Mouse (Mus musculus) limb, embryonic 15.5 days (tissue): ENCODE results near the gene 1700029P11Rik. TPM values are rescaled to one million over a fixed set of nuclear protein-coding genes. Genes with fewer than 3 reads are reported as not detected.
A peak's percentile ranks its signal among the peaks of the same experiment; 100 is the strongest.
"Not testable (repeated sequence)": the region's sequence is repeated elsewhere in the genome, so short reads cannot be mapped to it uniquely, and the experiment has no call there.

Experiments
- ATAC-seq: fragments of 200-750 bp; cut with Nextera tagmentation; 2 replicates; pipeline ENCODE4 v1.8.0; 2017; ENCODE audit warnings: low read depth, moderate TSS enrichment; ENCODE audit not compliant: insufficient number of reproducible peaks, low FRiP score, low TSS enrichment
- H3K27ac ChIP-seq: fragments of 300-500 bp; sonication (generic); 2 replicates; pipeline ENCODE4 v1.5.1; 2015; ENCODE audit warnings: moderate library complexity, mild to moderate bottlenecking, inconsistent platforms
- H3K27me3 ChIP-seq: fragments of 300-500 bp; sonication (generic); 2 replicates; pipeline ENCODE4 v1.6.1; 2015; ENCODE audit warnings: inconsistent platforms
- H3K36me3 ChIP-seq: fragments of 300-500 bp; sonication (generic); 2 replicates; pipeline ENCODE4 v1.6.1; 2015; ENCODE audit warnings: inconsistent platforms
- H3K4me1 ChIP-seq: fragments of 300-500 bp; sonication (generic); 2 replicates; pipeline ENCODE4 v1.6.1; 2015; ENCODE audit warnings: inconsistent platforms
- H3K4me2 ChIP-seq: fragments of 300-500 bp; sonication (generic); 2 replicates; pipeline ENCODE4 v1.6.1; 2015; ENCODE audit warnings: mild to moderate bottlenecking, inconsistent platforms
- H3K4me3 ChIP-seq: fragments of 300-500 bp; sonication (generic); 2 replicates; pipeline ENCODE4 v1.5.1; 2015; ENCODE audit warnings: mild to moderate bottlenecking, inconsistent platforms
- H3K9ac ChIP-seq: fragments of 300-500 bp; sonication (generic); 2 replicates; pipeline ENCODE4 v1.6.1; 2015; ENCODE audit warnings: inconsistent platforms
- H3K9me3 ChIP-seq: fragments of 300-500 bp; sonication (generic); 2 replicates; pipeline ENCODE4 v1.6.1; 2016; ENCODE audit warnings: inconsistent platforms
- WGBS: fragments of 180-500 bp; shearing (Covaris S2); methylation state at CpG from one replicate; pipeline ENCODE4 v1.1.7; 2015; 5-methylcytosine and 5-hydroxymethylcytosine counted together
- polyA plus RNA-seq: library from polyadenylated mRNA; unstranded; fragments of >200 nt; fragmentation: Nextera tagmentation; extraction: Ambion mirVana; gene quantifications from 2 replicates; pipeline ENCODE4 v1.2.1, GENCODE M21; 2015

1700029P11Rik gene
- polyA plus RNA-seq, 1 experiment from 2014 or later: not detected

- ATAC-seq: peak; percentile 95
- under 1% methylated on average over 75 of the region's 77 CpGs for WGBS
- H3K27me3 ChIP-seq: no peaks in the 10 kb centered on the region
- H3K4me3 ChIP-seq: peak within 1 kb of the TSS; percentile 73
- H3K9ac ChIP-seq: peak within 1 kb of the TSS; percentile 72
- H3K4me2 ChIP-seq: peak within 1 kb of the TSS; percentile 99
- peaks cover 9% of the 10 kb centered on the region for H3K4me1 ChIP-seq
- H3K9me3 ChIP-seq: no peaks in the 10 kb centered on the region
- peaks cover 2% of the 10 kb centered on the region; the same call in 1 of the 2 replicates for H3K36me3 ChIP-seq
- peak within 1 kb of the TSS; percentile 89 for H3K27ac ChIP-seq
Measured at GRCm38 (mm10) chr15:81960171-81961077, 19.9 kb upstream of the 1700029P11Rik start, which contains the start of gene Pmm1. Gene Pmm1 (minus strand): TSS chr15:81960930.

DNA sequence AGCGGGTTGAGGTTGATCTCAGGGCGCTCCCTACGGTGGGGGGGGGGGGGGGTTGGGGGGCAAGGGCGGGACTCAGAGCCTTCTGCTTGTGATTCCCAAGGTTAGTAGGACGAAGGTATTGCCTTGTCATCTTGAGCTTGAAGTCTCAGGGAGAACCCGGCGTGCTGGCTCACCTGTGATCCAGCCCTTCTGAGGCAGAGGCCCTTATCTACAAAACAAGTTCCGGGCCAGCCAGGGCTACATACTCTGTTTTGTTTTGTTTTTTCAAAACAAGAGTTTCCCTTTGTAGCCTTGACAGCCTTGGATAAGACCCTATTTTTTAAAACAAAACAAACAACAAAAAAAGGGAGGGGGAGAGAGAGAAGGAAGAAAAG lies 19.3 kb upstream of the 1700029P11Rik start:
- no peak for ATAC-seq
- H3K4me2 ChIP-seq: peak overlapping the region; percentile 99
- H3K9me3 ChIP-seq: no peaks in the 10 kb centered on the region
- H3K4me1 ChIP-seq: peaks cover 9% of the 10 kb centered on the region
- peak overlapping the region; percentile 73 for H3K4me3 ChIP-seq
- H3K9ac ChIP-seq: no peak overlapping the region
- no peak overlapping the region; the same call in 1 of the 2 replicates for H3K27ac ChIP-seq
- no peaks in the 10 kb centered on the region for H3K27me3 ChIP-seq
- WGBS: 2% methylated on average over 7 of the region's 8 CpGs
- H3K36me3 ChIP-seq: no peaks in the 10 kb centered on the region; the same call in 1 of the 2 replicates

DNA sequence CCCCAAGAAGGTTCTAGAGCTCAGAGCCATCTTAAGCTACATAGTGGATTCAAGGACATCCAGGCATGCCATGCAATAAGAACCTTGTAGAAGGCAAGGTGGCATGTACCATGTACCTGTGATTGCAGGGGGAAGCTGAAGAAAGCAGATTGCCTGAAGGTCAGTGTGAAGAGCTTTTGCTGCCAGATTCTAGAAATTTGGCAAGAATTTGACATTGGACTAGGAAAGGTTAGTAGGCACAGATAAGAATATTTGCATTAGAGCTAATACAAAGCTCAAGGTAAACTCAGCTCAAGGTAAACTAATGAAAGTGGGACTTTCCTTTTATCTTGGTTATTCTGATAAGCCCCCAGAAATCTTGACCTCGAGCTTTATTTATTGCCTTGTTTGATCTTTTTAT lies 16.1 kb upstream of the 1700029P11Rik start:
- H3K27me3 ChIP-seq: no peaks in the 10 kb centered on the region
- H3K4me3 ChIP-seq: no peak overlapping the region
- no peak overlapping the region for H3K4me2 ChIP-seq
- no peaks in the 10 kb centered on the region for H3K36me3 ChIP-seq
- peaks cover 9% of the 10 kb centered on the region for H3K4me1 ChIP-seq
- no peak for ATAC-seq
- no peaks in the 10 kb centered on the region for H3K9me3 ChIP-seq
- no peak overlapping the region for H3K27ac ChIP-seq
- 29% methylated on average over 1 of the region's 1 CpGs for WGBS
- H3K9ac ChIP-seq: no peak overlapping the region

DNA sequence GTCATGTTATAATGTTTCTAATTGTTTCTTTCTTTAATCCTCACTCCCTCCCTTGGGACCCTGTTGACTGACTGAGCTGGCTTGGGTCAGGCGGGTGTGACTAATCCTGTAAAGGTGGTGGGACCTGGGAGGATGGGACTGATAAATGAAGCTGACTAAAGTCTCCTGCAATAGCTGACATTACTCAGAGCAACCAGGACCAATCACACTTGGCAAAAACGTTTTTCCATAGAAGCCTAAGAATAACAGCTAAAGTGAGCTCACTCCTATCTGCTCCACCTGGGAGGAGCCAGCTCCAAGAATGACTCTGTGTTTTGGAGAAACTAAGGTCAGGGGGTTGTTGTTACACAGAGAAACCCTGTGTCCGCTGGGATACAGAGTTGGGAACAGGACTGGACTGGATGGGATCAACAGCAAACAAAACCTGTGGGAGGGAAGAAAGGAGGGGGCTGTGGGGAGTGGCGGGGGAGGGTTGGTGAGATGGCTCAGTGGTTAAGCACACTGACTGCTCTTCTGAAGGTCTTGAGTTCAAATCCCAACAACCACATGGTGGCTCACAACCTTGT lies 15.3 kb upstream of the 1700029P11Rik start:
- no peak overlapping the region for H3K4me2 ChIP-seq
- no peak overlapping the region for H3K9ac ChIP-seq
- ATAC-seq: no peak
- no peak overlapping the region for H3K27ac ChIP-seq
- WGBS: 64% methylated on average over 4 of the region's 4 CpGs
- no peaks in the 10 kb centered on the region for H3K36me3 ChIP-seq
- no peak overlapping the region for H3K4me3 ChIP-seq
- no peaks in the 10 kb centered on the region for H3K27me3 ChIP-seq
- no peaks in the 10 kb centered on the region for H3K9me3 ChIP-seq
- peaks cover 4% of the 10 kb centered on the region; the same call in 1 of the 2 replicates for H3K4me1 ChIP-seq

GRCm38 (mm10) chr15:81966062-81966829 lies 14.1 kb upstream of the 1700029P11Rik start:
- WGBS: 83% methylated on average over 12 of the region's 14 CpGs

DNA sequence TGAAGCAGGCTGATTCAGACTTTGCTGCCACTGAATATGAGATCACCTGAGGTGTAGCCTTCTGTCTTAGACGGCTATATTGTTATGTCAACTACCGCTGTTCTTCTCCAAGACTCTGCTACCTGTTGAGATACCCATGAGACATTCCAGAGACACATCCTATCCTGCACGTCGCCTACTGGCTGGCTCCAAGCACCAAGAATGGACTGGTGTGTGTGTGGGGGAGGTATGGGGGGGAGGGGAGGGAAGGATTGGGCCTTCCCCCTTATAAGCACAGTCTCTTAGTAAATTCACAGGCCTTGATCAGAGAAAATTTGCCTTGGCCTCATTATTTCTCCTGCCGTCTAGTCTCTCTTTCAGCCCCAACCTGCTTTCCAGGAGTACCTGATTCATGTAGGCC lies 12.5 kb upstream of the 1700029P11Rik start:
- no peak for ATAC-seq
- no peak overlapping the region for H3K27ac ChIP-seq
- no peaks in the 10 kb centered on the region for H3K36me3 ChIP-seq
- H3K9ac ChIP-seq: no peak overlapping the region
- H3K4me2 ChIP-seq: no peak overlapping the region
- H3K4me1 ChIP-seq: no peaks in the 10 kb centered on the region
- no peaks in the 10 kb centered on the region for H3K27me3 ChIP-seq
- 88% methylated on average over 5 of the region's 5 CpGs for WGBS
- no peak overlapping the region for H3K4me3 ChIP-seq
- peaks cover 5% of the 10 kb centered on the region; the same call in 1 of the 2 replicates for H3K9me3 ChIP-seq

More at GRCm38 (mm10) chr15:81966062-81966829, 14.1 kb upstream of the 1700029P11Rik start:
- no peak for ATAC-seq
- Histone ChIP-seq H3K27me3 (no peaks in the 10 kb centered on the region), H3K36me3 (no peaks in the 10 kb centered on the region), H3K27ac (no peak overlapping the region), H3K4me2 (no peak overlapping the region), H3K9me3 (no peaks in the 10 kb centered on the region), H3K4me3 (no peak overlapping the region), H3K9ac (no peak overlapping the region), H3K4me1 (no peaks in the 10 kb centered on the region)

DNA sequence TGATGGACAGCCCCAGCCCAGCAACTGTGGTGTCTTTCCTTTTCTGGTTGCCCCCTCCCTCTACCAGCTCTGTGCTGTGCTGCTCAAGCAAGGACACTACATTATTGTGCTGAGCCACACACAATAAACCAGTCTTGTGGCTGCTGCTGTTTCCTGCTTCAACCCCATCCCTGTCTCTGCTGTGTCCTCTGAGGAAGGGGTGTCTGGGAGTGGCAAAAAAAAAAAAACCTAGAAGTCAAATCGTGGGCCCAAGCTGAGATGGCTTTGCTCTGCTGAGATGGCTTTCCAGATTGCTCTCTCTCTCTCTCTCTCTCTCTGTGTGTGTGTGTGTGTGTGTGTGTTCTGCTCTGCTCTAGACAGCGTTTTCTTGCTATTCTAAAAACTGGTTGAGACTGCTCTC lies 11.9 kb upstream of the 1700029P11Rik start:
- 50% methylated on average over 2 of the region's 2 CpGs for WGBS
- Histone ChIP-seq H3K9me3 (peaks cover 5% of the 10 kb centered on the region; the same call in 1 of the 2 replicates), H3K4me1 (no peaks in the 10 kb centered on the region), H3K4me2 (no peak overlapping the region), H3K27me3 (no peaks in the 10 kb centered on the region), H3K27ac (no peak overlapping the region), H3K9ac (no peak overlapping the region), H3K4me3 (no peak overlapping the region), H3K36me3 (no peaks in the 10 kb centered on the region)
- no peak for ATAC-seq

DNA sequence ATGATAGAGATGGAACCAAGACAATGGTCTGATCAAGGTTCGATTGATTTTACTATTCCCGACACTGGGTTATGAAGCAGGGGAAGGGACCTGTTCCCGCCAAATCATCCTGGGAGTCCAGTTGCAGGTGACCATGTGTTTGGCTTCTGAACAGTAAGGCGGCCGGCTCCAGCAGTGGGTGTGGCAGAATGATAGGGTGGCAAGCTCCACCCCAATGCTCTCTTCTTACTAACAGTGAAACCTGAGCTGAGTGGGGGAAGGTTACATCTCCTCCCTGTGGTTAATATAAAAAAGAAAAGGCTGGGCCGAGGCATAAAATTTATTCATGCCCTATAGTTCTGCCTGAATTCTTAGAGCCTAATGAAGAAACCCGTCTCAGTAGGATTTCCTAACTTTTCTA lies 11.2 kb upstream of the 1700029P11Rik start:
- ATAC-seq: no peak
- WGBS: 41% methylated on average over 7 of the region's 7 CpGs
- no peak overlapping the region for H3K4me3 ChIP-seq
- H3K4me2 ChIP-seq: no peak overlapping the region
- no peaks in the 10 kb centered on the region for H3K4me1 ChIP-seq
- H3K9ac ChIP-seq: no peak overlapping the region
- H3K9me3 ChIP-seq: peaks cover 5% of the 10 kb centered on the region; the same call in 1 of the 2 replicates
- H3K36me3 ChIP-seq: no peaks in the 10 kb centered on the region
- H3K27me3 ChIP-seq: no peaks in the 10 kb centered on the region
- H3K27ac ChIP-seq: peak overlapping the region; percentile 40; the same call in 1 of the 2 replicates

DNA sequence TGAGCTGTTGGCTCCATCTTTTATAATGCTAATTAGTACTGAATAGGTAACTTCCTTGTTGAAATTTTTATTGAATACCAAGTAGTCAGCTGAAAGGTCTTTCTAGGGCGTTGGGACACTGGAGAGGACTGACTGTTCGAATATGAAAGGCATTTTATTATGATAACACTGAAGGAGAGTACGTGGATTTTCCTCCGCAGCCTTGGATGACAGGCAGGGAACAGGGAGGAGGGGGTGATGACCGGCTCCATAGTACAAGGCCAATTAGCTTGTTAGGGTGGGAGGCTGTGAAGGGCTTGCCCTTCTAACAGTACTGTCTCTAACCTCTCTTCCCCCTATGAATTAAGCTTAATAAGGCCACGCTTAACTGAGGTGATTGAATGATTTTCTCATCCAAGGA lies 10.7 kb upstream of the 1700029P11Rik start:
- H3K4me1 ChIP-seq, H3K4me3 ChIP-seq, H3K27ac ChIP-seq, H3K9me3 ChIP-seq, H3K27me3 ChIP-seq, H3K4me2 ChIP-seq, H3K36me3 ChIP-seq, H3K9ac ChIP-seq, ATAC-seq: not testable (repeated sequence)
- 75% methylated on average over 6 of the region's 6 CpGs for WGBS

GRCm38 (mm10) chr15:81970498-81970897 lies 9.8 kb upstream of the 1700029P11Rik start:
- not testable (repeated sequence) for H3K27me3 ChIP-seq, H3K4me3 ChIP-seq, H3K9ac ChIP-seq, H3K4me1 ChIP-seq, H3K27ac ChIP-seq, ATAC-seq, H3K9me3 ChIP-seq, H3K36me3 ChIP-seq, H3K4me2 ChIP-seq
- WGBS: 92% methylated on average over 4 of the region's 4 CpGs

- H3K4me1 ChIP-seq, H3K4me2 ChIP-seq, H3K9me3 ChIP-seq, H3K27me3 ChIP-seq, H3K36me3 ChIP-seq, H3K4me3 ChIP-seq, H3K9ac ChIP-seq, H3K27ac ChIP-seq, ATAC-seq: not testable (repeated sequence)
- 87% methylated on average over 8 of the region's 8 CpGs for WGBS
Measured at GRCm38 (mm10) chr15:81975156-81975555, 5.2 kb upstream of the 1700029P11Rik start.
